Mouse (Mus musculus): ENCODE measurements around the gene Fam13c. TPM values are rescaled to one million over a fixed set of nuclear protein-coding genes. Genes with fewer than 3 reads are reported as not detected.

Fam13c gene
- polyA plus RNA-seq, 1 experiment from 2014 or later, result 12.7 TPM

DNA sequence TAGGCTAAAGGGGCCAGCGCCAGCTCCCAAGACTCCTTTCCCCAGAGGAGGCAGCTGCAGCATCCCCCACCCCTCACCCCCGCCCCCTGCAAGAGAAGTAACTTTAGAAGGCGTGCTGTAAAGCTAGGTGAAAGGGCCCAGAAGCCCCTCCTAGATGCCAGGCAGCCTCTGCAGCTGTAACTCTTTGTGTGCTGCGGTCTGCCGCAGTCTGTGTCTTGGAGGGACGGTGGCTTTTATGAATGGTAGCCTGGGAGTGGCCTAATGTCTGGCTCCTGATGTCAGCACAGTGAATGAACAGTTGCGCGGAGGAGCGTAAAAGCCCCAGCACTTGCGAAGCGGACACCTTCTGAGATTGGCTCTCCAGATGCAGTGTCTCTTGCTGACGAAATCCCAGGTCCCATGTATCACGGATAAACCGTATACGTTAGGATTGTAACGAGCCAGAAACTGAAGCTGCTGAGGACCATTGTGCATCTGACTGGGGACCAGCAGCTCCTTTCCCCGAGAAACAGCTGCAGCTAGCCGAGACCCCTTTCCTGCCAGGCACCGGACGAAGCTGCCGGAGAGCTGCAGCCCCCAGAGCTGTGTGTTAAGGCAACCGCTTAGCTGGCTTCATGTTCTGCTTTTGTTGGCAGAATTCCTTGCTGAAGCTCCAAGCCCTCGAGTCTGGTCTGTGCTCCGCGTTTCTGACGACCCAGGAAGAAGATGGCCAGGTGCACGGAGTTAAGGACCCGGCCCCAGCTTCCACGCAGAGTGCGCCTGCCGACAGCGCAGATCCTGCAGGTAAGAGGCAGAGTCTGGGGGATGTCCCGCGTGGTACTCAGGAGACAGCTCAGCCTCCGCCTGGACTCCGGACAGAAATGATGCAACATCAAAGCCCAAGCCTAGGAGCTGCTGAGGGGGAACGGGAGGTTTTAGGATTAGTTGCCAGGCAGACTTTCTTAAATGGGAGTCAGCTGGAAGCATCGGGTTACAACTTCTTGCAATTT, 80.2 kb downstream of the Fam13c start:
- Histone ChIP-seq H3K4me1 (ENCODE audit: control insufficient read depth in 2 of 2, insufficient read depth in 2 of 2, low read length in 2 of 2) (peaks cover 8 to 20% of the 10 kb centered on the region in 2 experiments; a peak in 2 of 4 replicates), H3K27ac (replicated peaks in 1 of 2; ENCODE audit: control insufficient read depth in 1 of 2, insufficient read depth in 1 of 2, low read depth in 2 of 2, low read length in 2 of 2) (peak overlapping the region in 1 of 2 experiments; percentile 30; a peak in 1 of 4 replicates), H3K4me3 (ENCODE audit: control insufficient read depth in 1 of 2, insufficient read depth in 1 of 2, low read depth in 1 of 2, low read length in 2 of 2) (peak overlapping the region; percentile 45 to 53), H3K9ac (ENCODE audit: low read length) (peak overlapping the region; percentile 49), H3K9me3 (ENCODE audit: control insufficient read depth, low read length) (no peaks in the 10 kb centered on the region), H3K4me2 (ENCODE audit: low read length) (peak overlapping the region; percentile 95), H3K27me3 (ENCODE audit: control insufficient read depth, insufficient read depth, low read length) (no peaks in the 10 kb centered on the region), H3K36me3 (ENCODE audit: control insufficient read depth, insufficient read depth, low read length) (no peaks in the 10 kb centered on the region)
- WGBS, result 1% methylated on average over 38 of the region's 38 CpGs
- ATAC-seq (ENCODE audit: insufficient number of reproducible peaks, insufficient read depth, low FRiP score, low read depth), result no peak

DNA sequence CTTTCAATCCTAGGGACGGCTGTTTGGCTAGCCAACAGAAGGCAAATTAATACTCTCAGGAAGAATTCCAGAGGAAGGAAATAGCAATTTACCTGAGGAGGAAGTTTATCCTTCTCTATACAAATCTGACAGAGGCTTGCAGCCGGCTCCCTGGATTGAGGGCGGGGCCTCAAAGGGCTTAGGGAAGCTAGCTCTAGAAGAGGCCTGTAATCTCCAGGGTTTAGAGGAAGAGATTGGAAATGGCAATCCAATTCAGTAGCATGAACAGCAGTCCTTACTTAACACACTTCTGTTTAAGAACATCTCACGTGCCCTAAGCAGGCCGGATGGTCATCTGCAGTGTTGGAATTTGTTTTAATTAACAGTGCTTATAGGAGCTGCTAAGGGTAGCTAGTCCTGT, 81.1 kb downstream of the Fam13c start:
- Histone ChIP-seq H3K4me3 (ENCODE audit: control insufficient read depth in 1 of 2, insufficient read depth in 1 of 2, low read depth in 1 of 2, low read length in 2 of 2) (peak overlapping the region in 1 of 2 experiments; percentile 45; a peak in 3 of 4 replicates), H3K4me1 (ENCODE audit: control insufficient read depth in 2 of 2, insufficient read depth in 2 of 2, low read length in 2 of 2) (peaks cover 8 to 20% of the 10 kb centered on the region in 2 experiments; a peak in 2 of 4 replicates), H3K9me3 (ENCODE audit: control insufficient read depth, low read length) (no peaks in the 10 kb centered on the region), H3K36me3 (ENCODE audit: control insufficient read depth, insufficient read depth, low read length) (no peaks in the 10 kb centered on the region), H3K9ac (ENCODE audit: low read length) (no peak overlapping the region; the same call in 1 of the 2 replicates), H3K4me2 (ENCODE audit: low read length) (peak overlapping the region; percentile 95), H3K27me3 (ENCODE audit: control insufficient read depth, insufficient read depth, low read length) (no peaks in the 10 kb centered on the region), H3K27ac (replicated peaks in 1 of 2; ENCODE audit: control insufficient read depth in 1 of 2, insufficient read depth in 1 of 2, low read depth in 2 of 2, low read length in 2 of 2) (no peak overlapping the region)
- ATAC-seq (ENCODE audit: insufficient number of reproducible peaks, insufficient read depth, low FRiP score, low read depth), result no peak
- WGBS, result 24% methylated on average over 5 of the region's 5 CpGs

DNA sequence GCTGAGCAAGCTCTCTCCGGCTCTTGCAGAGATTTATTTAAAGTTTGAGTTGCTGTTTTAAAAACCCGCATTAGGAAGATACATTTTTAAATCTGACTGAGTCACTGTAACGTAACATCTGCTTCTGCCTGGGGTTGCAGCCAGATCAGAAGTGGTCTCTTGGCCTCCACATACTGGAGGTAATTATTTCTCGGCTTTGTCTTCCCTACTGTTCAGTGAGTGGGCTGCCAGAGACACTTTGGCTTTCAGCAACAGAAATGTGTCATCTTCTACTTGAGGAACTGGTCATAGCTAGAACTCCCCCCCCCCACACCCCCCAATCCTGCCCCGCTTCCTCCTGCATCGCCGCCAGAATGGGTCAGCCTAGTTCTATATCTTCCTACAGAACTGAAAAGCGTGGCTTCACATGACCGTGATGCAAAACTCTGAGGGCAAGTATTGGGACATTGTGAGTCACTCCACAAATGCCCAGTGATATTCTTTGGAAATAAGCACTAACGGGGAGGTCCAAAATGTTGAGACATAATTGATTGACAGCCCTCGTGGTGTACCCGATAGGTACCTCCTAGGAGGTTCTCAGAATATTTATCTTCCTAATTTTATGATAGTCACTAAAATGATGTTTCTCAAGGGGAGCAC, 90.0 kb downstream of the Fam13c start:
- H3K27me3 ChIP-seq (ENCODE audit: control insufficient read depth, insufficient read depth, low read length), result no peaks in the 10 kb centered on the region
- H3K4me1 ChIP-seq (ENCODE audit: control insufficient read depth in 2 of 2, insufficient read depth in 2 of 2, low read length in 2 of 2), result no peaks in the 10 kb centered on the region
- WGBS, result 83% methylated on average over 12 of the region's 12 CpGs
- H3K9ac ChIP-seq (ENCODE audit: low read length), result no peak overlapping the region
- H3K27ac ChIP-seq (replicated peaks in 1 of 2; ENCODE audit: control insufficient read depth in 1 of 2, insufficient read depth in 1 of 2, low read depth in 2 of 2, low read length in 2 of 2), result no peak overlapping the region
- no peak overlapping the region for H3K4me3 ChIP-seq (ENCODE audit: control insufficient read depth in 1 of 2, insufficient read depth in 1 of 2, low read depth in 1 of 2, low read length in 2 of 2)
- no peaks in the 10 kb centered on the region for H3K9me3 ChIP-seq (ENCODE audit: control insufficient read depth, low read length)
- no peak overlapping the region for H3K4me2 ChIP-seq (ENCODE audit: low read length)
- no peak for ATAC-seq (ENCODE audit: insufficient number of reproducible peaks, insufficient read depth, low FRiP score, low read depth)
- H3K36me3 ChIP-seq (ENCODE audit: control insufficient read depth, insufficient read depth, low read length), result 0 out of 2 replicates have a peak, but pooled peaks cover 3% of the 10 kb centered on the region

DNA sequence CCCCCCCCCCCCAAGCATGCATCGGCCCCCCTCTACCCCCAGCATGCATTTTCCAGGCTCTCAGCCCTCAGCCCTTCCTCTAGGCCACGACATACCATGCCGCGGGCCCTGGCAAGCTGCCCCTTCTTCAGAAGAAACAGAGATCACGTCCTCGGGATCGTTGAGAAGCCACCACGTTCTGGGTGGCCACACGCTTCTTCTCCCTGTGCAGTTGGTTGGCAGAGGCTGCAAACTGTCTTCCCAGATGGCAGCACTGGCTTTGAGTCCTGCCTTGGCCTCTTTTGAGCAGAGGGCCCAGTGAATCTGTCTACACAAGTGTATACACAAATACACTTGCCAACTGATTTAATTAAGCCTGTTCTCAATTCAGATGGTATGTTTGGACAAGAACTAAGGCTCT, 92.0 kb downstream of the Fam13c start:
- Histone ChIP-seq H3K9me3 (ENCODE audit: control insufficient read depth, low read length) (0 out of 2 replicates have a peak, but pooled peaks cover 4% of the 10 kb centered on the region), H3K36me3 (ENCODE audit: control insufficient read depth, insufficient read depth, low read length) (0 out of 2 replicates have a peak, but pooled peaks cover 5% of the 10 kb centered on the region), H3K4me2 (ENCODE audit: low read length) (no peak overlapping the region), H3K27ac (replicated peaks in 1 of 2; ENCODE audit: control insufficient read depth in 1 of 2, insufficient read depth in 1 of 2, low read depth in 2 of 2, low read length in 2 of 2) (no peak overlapping the region), H3K9ac (ENCODE audit: low read length) (no peak overlapping the region), H3K27me3 (ENCODE audit: control insufficient read depth, insufficient read depth, low read length) (no peaks in the 10 kb centered on the region), H3K4me3 (ENCODE audit: control insufficient read depth in 1 of 2, insufficient read depth in 1 of 2, low read depth in 1 of 2, low read length in 2 of 2) (no peak overlapping the region), H3K4me1 (ENCODE audit: control insufficient read depth in 2 of 2, insufficient read depth in 2 of 2, low read length in 2 of 2) (no peaks in the 10 kb centered on the region)
- WGBS, result 90% methylated on average over 9 of the region's 9 CpGs
- ATAC-seq (ENCODE audit: insufficient number of reproducible peaks, insufficient read depth, low FRiP score, low read depth), result no peak

DNA sequence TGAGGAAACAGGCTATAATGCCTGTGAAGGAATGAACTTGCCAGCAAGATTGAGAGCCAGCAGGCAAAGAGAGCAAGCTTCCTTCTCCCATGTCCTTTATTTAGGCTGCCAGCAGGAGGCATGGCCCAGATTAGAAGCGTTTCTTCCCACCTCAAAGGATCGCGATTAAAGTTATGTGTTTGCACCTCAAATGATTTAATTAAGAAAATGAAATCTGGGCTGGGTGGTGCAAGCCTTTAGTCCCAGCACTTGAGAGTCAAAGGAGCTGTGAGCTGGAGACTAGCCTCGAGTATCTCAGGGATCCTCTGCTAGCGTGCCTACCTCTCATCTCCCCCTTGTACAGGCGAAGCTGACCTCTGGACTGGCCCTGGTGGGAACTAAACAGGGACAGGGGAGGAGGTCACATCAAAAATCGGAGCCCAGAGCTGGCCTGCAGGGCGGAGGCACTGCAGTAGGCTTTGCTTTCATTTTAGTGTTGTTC, 93.1 kb downstream of the Fam13c start:
- Histone ChIP-seq H3K27me3 (ENCODE audit: control insufficient read depth, insufficient read depth, low read length) (no peaks in the 10 kb centered on the region), H3K9me3 (ENCODE audit: control insufficient read depth, low read length) (0 out of 2 replicates have a peak, but pooled peaks cover 4% of the 10 kb centered on the region), H3K4me1 (ENCODE audit: control insufficient read depth in 2 of 2, insufficient read depth in 2 of 2, low read length in 2 of 2) (no peaks in the 10 kb centered on the region), H3K27ac (replicated peaks in 1 of 2; ENCODE audit: control insufficient read depth in 1 of 2, insufficient read depth in 1 of 2, low read depth in 2 of 2, low read length in 2 of 2) (no peak overlapping the region), H3K36me3 (ENCODE audit: control insufficient read depth, insufficient read depth, low read length) (0 out of 2 replicates have a peak, but pooled peaks cover 5% of the 10 kb centered on the region), H3K9ac (ENCODE audit: low read length) (no peak overlapping the region), H3K4me2 (ENCODE audit: low read length) (no peak overlapping the region), H3K4me3 (ENCODE audit: control insufficient read depth in 1 of 2, insufficient read depth in 1 of 2, low read depth in 1 of 2, low read length in 2 of 2) (no peak overlapping the region)
- no peak for ATAC-seq (ENCODE audit: insufficient number of reproducible peaks, insufficient read depth, low FRiP score, low read depth)
- WGBS, result 64% methylated on average over 8 of the region's 8 CpGs

DNA sequence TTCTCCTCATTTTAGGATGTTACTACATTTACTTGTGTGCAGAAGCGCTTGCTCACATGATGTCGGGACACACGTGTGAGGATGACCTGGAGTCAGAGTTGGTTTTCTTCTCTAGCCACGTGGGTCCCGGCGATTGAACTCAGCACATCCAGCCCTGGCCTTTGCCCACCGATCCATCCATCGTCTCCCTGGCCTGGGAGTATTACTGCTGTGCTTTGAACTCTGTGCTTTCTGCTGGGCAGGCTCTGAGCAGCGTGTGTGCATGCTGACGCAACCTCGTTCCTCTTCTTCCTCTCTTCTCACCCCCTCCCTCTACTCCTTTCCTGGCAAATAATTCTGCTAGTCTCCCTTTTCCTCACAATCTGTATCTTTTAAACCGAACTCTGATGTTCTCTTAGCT, 93.7 kb downstream of the Fam13c start:
- no peak overlapping the region for H3K4me3 ChIP-seq (ENCODE audit: control insufficient read depth in 1 of 2, insufficient read depth in 1 of 2, low read depth in 1 of 2, low read length in 2 of 2)
- H3K4me1 ChIP-seq (ENCODE audit: control insufficient read depth in 2 of 2, insufficient read depth in 2 of 2, low read length in 2 of 2), result no peaks in the 10 kb centered on the region
- H3K9me3 ChIP-seq (ENCODE audit: control insufficient read depth, low read length), result 0 out of 2 replicates have a peak, but pooled peaks cover 4% of the 10 kb centered on the region
- 0 out of 2 replicates have a peak, but pooled peaks cover 5% of the 10 kb centered on the region for H3K36me3 ChIP-seq (ENCODE audit: control insufficient read depth, insufficient read depth, low read length)
- H3K27ac ChIP-seq (replicated peaks in 1 of 2; ENCODE audit: control insufficient read depth in 1 of 2, insufficient read depth in 1 of 2, low read depth in 2 of 2, low read length in 2 of 2), result no peak overlapping the region
- H3K4me2 ChIP-seq (ENCODE audit: low read length), result no peak overlapping the region
- no peak for ATAC-seq (ENCODE audit: insufficient number of reproducible peaks, insufficient read depth, low FRiP score, low read depth)
- H3K27me3 ChIP-seq (ENCODE audit: control insufficient read depth, insufficient read depth, low read length), result no peaks in the 10 kb centered on the region
- no peak overlapping the region for H3K9ac ChIP-seq (ENCODE audit: low read length)
- WGBS, result 86% methylated on average over 12 of the region's 12 CpGs

DNA sequence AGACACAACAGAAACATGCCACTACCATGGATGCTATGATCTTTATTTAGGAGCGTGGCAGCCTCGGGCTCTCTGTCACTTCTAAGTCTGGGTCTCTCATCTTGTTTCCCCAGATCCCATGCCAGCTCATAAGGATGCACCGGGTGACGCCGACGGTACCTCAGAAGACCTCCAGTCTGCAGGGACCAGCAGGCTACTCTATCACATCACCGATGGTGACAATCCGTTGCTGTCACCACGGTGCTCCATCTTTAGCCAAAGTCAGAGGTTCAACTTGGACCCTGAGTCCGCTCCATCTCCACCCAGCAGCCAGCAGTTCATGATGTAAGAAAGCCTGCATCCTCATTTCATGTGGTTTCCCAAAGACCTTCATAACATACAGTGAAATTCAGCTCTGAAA, 94.3 kb downstream of the Fam13c start:
- Histone ChIP-seq H3K9me3 (ENCODE audit: control insufficient read depth, low read length) (0 out of 2 replicates have a peak, but pooled peaks cover 4% of the 10 kb centered on the region), H3K27me3 (ENCODE audit: control insufficient read depth, insufficient read depth, low read length) (no peaks in the 10 kb centered on the region), H3K4me3 (ENCODE audit: control insufficient read depth in 1 of 2, insufficient read depth in 1 of 2, low read depth in 1 of 2, low read length in 2 of 2) (no peak overlapping the region), H3K9ac (ENCODE audit: low read length) (no peak overlapping the region), H3K27ac (replicated peaks in 1 of 2; ENCODE audit: control insufficient read depth in 1 of 2, insufficient read depth in 1 of 2, low read depth in 2 of 2, low read length in 2 of 2) (no peak overlapping the region), H3K36me3 (ENCODE audit: control insufficient read depth, insufficient read depth, low read length) (0 out of 2 replicates have a peak, but pooled peaks cover 5% of the 10 kb centered on the region), H3K4me2 (ENCODE audit: low read length) (no peak overlapping the region), H3K4me1 (ENCODE audit: control insufficient read depth in 2 of 2, insufficient read depth in 2 of 2, low read length in 2 of 2) (no peaks in the 10 kb centered on the region)
- no peak for ATAC-seq (ENCODE audit: insufficient number of reproducible peaks, insufficient read depth, low FRiP score, low read depth)
- WGBS, result 88% methylated on average over 10 of the region's 10 CpGs
